Mouse (Mus musculus) kidney, embryonic 16.5 days (tissue): ENCODE results near the gene Cep350. TPM values are rescaled to one million over a fixed set of nuclear protein-coding genes. Genes with fewer than 3 reads are reported as not detected.

Source experiments
- ATAC-seq: fragments of 200-750 bp; cut with Nextera tagmentation; 2 replicates; pipeline ENCODE4 v1.8.0; 2017; ENCODE audit warnings: moderate TSS enrichment; ENCODE audit not compliant: low FRiP score, low TSS enrichment
- H3K27ac ChIP-seq: fragments of 300-500 bp; sonication (generic); 2 replicates; pipeline ENCODE4 v1.5.1; 2014; ENCODE audit warnings: low read length
- H3K27me3 ChIP-seq: fragments of 300-500 bp; sonication (generic); 2 replicates; pipeline ENCODE4 v1.6.1; 2014; ENCODE audit warnings: low read length, control low read depth, mixed read lengths; ENCODE audit not compliant: insufficient read depth
- H3K36me3 ChIP-seq: fragments of 300-500 bp; sonication (generic); 2 replicates; pipeline ENCODE4 v1.6.1; 2014; ENCODE audit warnings: low read length, control low read depth, mixed read lengths; ENCODE audit not compliant: insufficient read depth
- H3K4me1 ChIP-seq: fragments of 300-500 bp; sonication (generic); 2 replicates; pipeline ENCODE4 v1.6.1; 2014; ENCODE audit warnings: low read length, control low read depth, mixed read lengths; ENCODE audit not compliant: insufficient read depth
- H3K4me2 ChIP-seq: fragments of 300-500 bp; sonication (generic); replicated peaks from 2 replicates; pipeline ENCODE4 v1.6.1; 2014; ENCODE audit warnings: low read depth, low read length
- H3K4me3 ChIP-seq: fragments of 300-500 bp; sonication (generic); 2 replicates; pipeline ENCODE4 v1.5.1; 2014; ENCODE audit warnings: mild to moderate bottlenecking, low read length
- H3K9ac ChIP-seq: fragments of 300-500 bp; sonication (generic); replicated peaks from 2 replicates; pipeline ENCODE4 v1.6.1; 2014; ENCODE audit warnings: low read length
- H3K9me3 ChIP-seq: fragments of 300-500 bp; sonication (generic); 2 replicates; pipeline ENCODE4 v1.6.1; 2016; ENCODE audit warnings: low read length, control low read depth
- WGBS: fragments of 180-500 bp; shearing (Covaris S2); extraction: QIAGEN DNeasy Blood & Tissue Kit; methylation state at CpG from one replicate; pipeline ENCODE4 v1.1.7; 2014; 5-methylcytosine and 5-hydroxymethylcytosine counted together
- polyA plus RNA-seq: library from polyadenylated mRNA; unstranded; fragments of >200 nt; fragmentation: Nextera tagmentation; extraction: Ambion mirVana; gene quantifications from 2 replicates; pipeline ENCODE4 v1.2.1, GENCODE M21; 2015

The Cep350 gene
- polyA plus RNA-seq, 1 experiment from 2014 or later: 4.7 TPM

DNA sequence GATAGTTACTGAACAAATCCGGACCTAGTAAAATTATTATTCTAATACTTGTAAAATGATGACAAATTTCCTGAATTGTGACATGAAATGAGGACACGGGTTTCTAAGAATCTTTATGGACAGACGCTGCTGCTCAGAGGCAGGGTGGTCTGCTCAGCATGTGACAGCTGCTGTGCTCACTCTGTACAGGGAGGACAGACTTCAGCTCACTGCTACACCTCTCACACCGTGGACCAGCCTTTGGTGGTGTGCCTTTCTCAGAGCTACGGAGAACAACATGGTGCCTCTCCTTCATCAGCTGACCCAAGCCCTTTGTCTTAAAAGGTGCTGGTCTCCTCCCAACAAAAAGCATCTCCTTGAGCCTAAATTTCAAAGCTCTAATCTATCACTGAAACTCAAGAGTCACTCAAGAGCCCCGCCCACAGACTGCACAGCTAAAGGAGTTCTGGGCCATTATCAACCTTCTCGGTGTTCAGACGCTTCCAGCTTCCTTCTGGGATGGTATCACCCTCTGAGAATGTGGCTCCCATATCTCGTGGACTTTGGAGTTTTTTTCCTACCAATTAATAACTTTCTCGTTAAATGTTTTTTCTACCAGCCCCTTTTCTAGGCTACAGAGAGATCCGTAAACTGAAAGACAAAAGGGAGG lies 176.2 kb downstream of the Cep350 start:
- Histone ChIP-seq H3K9ac (no peak overlapping the region), H3K4me1 (no peaks in the 10 kb centered on the region), H3K4me3 (no peak overlapping the region), H3K4me2 (no peak overlapping the region), H3K9me3 (no peaks in the 10 kb centered on the region), H3K27ac (no peak overlapping the region), H3K27me3 (no peaks in the 10 kb centered on the region), H3K36me3 (0 out of 2 replicates have a peak, but pooled peaks cover 9% of the 10 kb centered on the region)
- 77% methylated on average over 11 of the region's 11 CpGs for WGBS
- ATAC-seq: no peak

DNA sequence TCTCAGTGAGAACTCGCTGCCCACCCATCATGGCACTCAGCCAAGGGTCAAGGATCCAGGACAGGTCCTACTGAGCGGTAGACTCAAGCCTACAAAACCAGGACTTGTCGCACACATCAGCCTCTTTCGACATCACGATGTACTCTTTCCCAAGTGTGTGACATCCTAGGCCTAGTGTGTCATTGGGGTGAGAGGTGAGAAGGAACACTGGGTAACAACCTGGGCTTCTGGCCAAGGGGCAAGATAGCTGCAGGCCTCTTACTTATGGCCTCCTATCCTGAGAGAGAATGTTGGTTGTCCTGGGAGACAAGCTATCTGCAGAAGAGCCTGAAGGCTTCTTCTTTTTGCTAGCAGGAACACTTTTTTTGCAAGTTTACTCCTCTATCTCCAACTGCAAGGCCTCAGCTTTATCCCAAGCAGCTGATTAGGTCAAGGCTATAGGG lies 177.2 kb downstream of the Cep350 start:
- peaks cover 9% of the 10 kb centered on the region; the same call in 1 of the 2 replicates for H3K36me3 ChIP-seq
- no peak for ATAC-seq

More for the DNA sequence above, 177.2 kb downstream of the Cep350 start:
- Histone ChIP-seq H3K4me1 (no peaks in the 10 kb centered on the region), H3K27me3 (no peaks in the 10 kb centered on the region), H3K4me2 (no peak overlapping the region), H3K9ac (no peak overlapping the region), H3K4me3 (no peak overlapping the region), H3K9me3 (no peaks in the 10 kb centered on the region), H3K27ac (no peak overlapping the region)
- WGBS: 95% methylated on average over 5 of the region's 5 CpGs

Other genes with a start within 250 kb of the Cep350 start
- gene Lhx4, start 221.6 kb downstream of the Cep350 start, polyA plus RNA-seq: not detected in 2 replicates
- 33.3 and 34.0 TPM in 2 replicates for gene Qsox1, start 160.4 kb downstream of the Cep350 start, polyA plus RNA-seq
- 117 and 118 TPM in 2 replicates for gene Tor1aip2, start 62.1 kb upstream of the Cep350 start, polyA plus RNA-seq
- gene Tor1aip1, start 63.2 kb upstream of the Cep350 start, polyA plus RNA-seq: 33.7 and 40.4 TPM in 2 replicates
- gene Fam163a, start 231.8 kb upstream of the Cep350 start, polyA plus RNA-seq: 0.61 and 0.94 TPM in 2 replicates